12 mouse cellular contexts compared by ENCODE assay signal in the genomic region with DNA sequence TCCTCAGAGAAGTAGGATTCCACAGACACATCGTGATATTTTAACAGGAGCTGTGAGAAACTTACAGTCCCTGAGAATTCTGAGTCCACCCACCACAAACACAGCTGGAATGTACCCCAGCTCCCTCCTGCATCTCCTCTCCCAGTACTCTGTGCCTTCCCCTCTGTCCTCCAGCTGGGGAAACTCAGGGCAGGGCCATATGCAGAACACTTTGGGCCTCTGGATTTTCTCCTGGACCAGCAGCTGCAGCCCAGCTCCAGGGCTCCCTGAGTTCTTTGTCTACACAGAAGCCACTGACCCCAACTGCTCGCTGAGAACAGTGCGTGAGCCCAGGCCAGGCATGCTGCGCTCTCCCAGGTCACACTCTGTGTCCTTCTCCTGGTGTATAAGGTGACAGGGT.
"Had no signal": no experiment of that assay in that cellular context is flagged by ENCODE, and none has a peak within 500 bp of the region (broad histone marks: within the 10 kb centered on the region; RNA-seq: fewer than 3 reads in every experiment).

No protein-coding gene starts in this region.

- DNase-seq: kidney, adult 18-20 months; left cerebral cortex, postnatal 4 days; lung, embryonic 14.5 days; lung, postnatal 10 days; lung, postnatal 4 days; midbrain, embryonic 14.5 days; thymus, postnatal 4 days had no signal

- H3K9me3 ChIP-seq: limb, embryonic 15.5 days; liver, embryonic 12.5 days; midbrain, embryonic 10.5 days; neural tube, embryonic 12.5 days had no signal

- H3K36me3 ChIP-seq: limb, embryonic 15.5 days; liver, embryonic 12.5 days; midbrain, embryonic 10.5 days; neural tube, embryonic 12.5 days had no signal

- H3K27ac ChIP-seq: layer of hippocampus, adult 2 months; limb, embryonic 15.5 days; liver, embryonic 12.5 days; midbrain, embryonic 10.5 days; neural tube, embryonic 12.5 days had no signal

- H3K4me2 ChIP-seq: limb, embryonic 15.5 days; liver, embryonic 12.5 days; lung, embryonic 14.5 days; neural tube, embryonic 12.5 days had no signal

- H3K4me3 ChIP-seq: layer of hippocampus, adult 2 months; limb, embryonic 15.5 days; liver, embryonic 12.5 days; midbrain, embryonic 10.5 days; neural tube, embryonic 12.5 days had no signal

- H3K9ac ChIP-seq: limb, embryonic 15.5 days; liver, embryonic 12.5 days; lung, embryonic 14.5 days; neural tube, embryonic 12.5 days had no signal

- H3K27me3 ChIP-seq: limb, embryonic 15.5 days; neural tube, embryonic 12.5 days had no signal

- H3K4me1 ChIP-seq: neural tube, embryonic 12.5 days had no signal

- ATAC-seq: liver, embryonic 12.5 days had no signal
